Mouse (Mus musculus) heart, adult 2 months (tissue): ENCODE measurements around the gene Dcun1d3.

Source experiments
- CTCF ChIP-seq: fragments of 200-600 bp; IDR thresholded peaks from 2 replicates; pipeline ENCODE4 v1.8.1; 2022; ENCODE audit warnings: antibody characterized with exemption, mild to moderate bottlenecking, moderate library complexity
- POLR2A ChIP-seq: fragments of 200-500 bp; IDR thresholded peaks from 2 replicates; pipeline ENCODE4 v1.6.1; 2011; ENCODE audit warnings: mild to moderate bottlenecking, low read depth, low read length, control low read depth; ENCODE audit not compliant: insufficient read depth

GRCm38 (mm10) chr7:119850737-119851136 is 45.4 kb downstream of the Dcun1d3 start:
- TF ChIP-seq POLR2A, result no peak
- TF ChIP-seq CTCF, result no peak
